Mouse (Mus musculus) macrophage (primary cell): ENCODE measurements around the gene Pde11a. TPM values are rescaled to one million over a fixed set of nuclear protein-coding genes. Genes with fewer than 3 reads are reported as not detected.

Experiments used
- H3K27ac ChIP-seq: fragments of 350-480 bp; formaldehyde crosslinking; 2 replicates; pipeline ENCODE4 v1.9.0; 2021
- H3K36me3 ChIP-seq: fragments of 350-480 bp; formaldehyde crosslinking; 2 replicates; pipeline ENCODE4 v1.9.0; 2021; ENCODE audit errors: inconsistent target
- H3K4me3 ChIP-seq: fragments of 350-480 bp; formaldehyde crosslinking; 2 replicates; pipeline ENCODE4 v1.9.0; 2021; ENCODE audit errors: inconsistent target
- H3K79me2 ChIP-seq: fragments of 350-480 bp; formaldehyde crosslinking; 2 replicates; pipeline ENCODE4 v1.9.0; 2021; ENCODE audit errors: inconsistent target
- WGBS: methylation state at CpG from one replicate; pipeline ENCODE4 v1.1.7; 2026; ENCODE audit warnings: inconsistent platforms; ENCODE audit not compliant: missing documents; 5-methylcytosine and 5-hydroxymethylcytosine counted together
- polyA plus RNA-seq: library from polyadenylated mRNA; stranded (reverse); fragments of 250-400 nt; gene quantifications from 3 replicates; pipeline ENCODE4 v1.2.4, GENCODE M21; 2018; ENCODE audit warnings: inconsistent platforms

The Pde11a gene
- polyA plus RNA-seq, 1 experiment from 2014 or later = not detected

GRCm38 (mm10) chr2:76101889-76102602, 236.5 kb downstream of the Pde11a start:
- 88% methylated on average over 14 of the region's 14 CpGs for WGBS
- Histone ChIP-seq H3K27ac (no peak overlapping the region), H3K4me3 (no peak overlapping the region), H3K36me3 (no peaks in the 10 kb centered on the region), H3K79me2 (no peaks in the 10 kb centered on the region)

GRCm38 (mm10) chr2:76100597-76100996, 238.0 kb downstream of the Pde11a start:
- 52% methylated on average over 9 of the region's 9 CpGs for WGBS
- Histone ChIP-seq H3K4me3 (no peak overlapping the region), H3K79me2 (no peaks in the 10 kb centered on the region), H3K27ac (no peak overlapping the region), H3K36me3 (no peaks in the 10 kb centered on the region)

DNA sequence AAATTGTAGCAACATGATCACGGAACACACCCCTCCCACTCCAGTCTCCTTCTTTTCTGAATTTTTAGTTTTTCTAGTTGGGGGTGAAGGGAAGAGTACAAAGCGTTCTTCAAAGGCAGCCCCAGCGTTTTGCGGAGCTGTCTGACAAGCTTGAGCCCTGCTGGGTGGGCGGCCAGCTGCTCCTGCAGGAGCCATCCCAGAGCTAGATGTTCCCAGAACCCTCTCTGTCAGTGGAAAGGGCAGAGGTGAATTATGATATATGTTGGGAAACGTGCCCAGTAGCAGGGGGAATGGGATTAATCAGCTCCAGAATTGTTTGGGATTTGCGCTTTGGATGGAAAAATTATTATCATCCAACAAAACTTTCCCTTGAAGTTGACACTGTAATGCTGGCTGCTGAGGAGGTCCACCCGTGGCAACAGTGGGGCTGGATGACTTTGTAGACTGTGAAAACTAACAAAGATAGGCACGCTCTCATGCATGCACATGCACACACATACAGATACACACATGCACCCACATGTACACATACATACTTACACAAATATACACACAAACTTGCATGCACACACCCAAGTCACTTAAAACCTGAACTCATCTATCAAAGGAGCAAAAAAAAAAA, 238.7 kb downstream of the Pde11a start:
- no peak overlapping the region for H3K4me3 ChIP-seq
- no peaks in the 10 kb centered on the region for H3K79me2 ChIP-seq
- no peaks in the 10 kb centered on the region for H3K36me3 ChIP-seq
- WGBS = 91% methylated on average over 9 of the region's 9 CpGs
- H3K27ac ChIP-seq = no peak overlapping the region

GRCm38 (mm10) chr2:76098381-76098780, 240.2 kb downstream of the Pde11a start:
- 56% methylated on average over 8 of the region's 8 CpGs for WGBS
- Histone ChIP-seq H3K36me3 (no peaks in the 10 kb centered on the region), H3K27ac (no peak overlapping the region), H3K4me3 (no peak overlapping the region), H3K79me2 (no peaks in the 10 kb centered on the region)

DNA sequence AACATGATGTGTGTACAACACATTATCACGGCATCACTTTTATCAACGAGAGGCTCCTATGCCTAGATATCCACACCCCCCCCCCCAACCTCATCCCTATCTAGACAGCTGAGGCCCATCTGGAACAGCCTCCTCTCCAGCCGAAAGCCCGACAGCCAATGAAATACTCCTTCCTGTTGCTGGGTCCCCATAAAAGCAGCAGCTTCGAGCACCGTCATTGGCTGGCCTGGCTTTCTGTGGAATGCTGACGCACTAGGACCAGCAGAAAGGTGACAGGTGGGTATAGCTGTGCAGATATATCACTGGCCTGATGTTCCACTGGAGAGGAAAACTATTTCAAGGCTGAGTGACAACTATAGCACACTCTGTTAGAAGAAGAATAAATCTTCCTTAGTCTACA, 240.7 kb downstream of the Pde11a start:
- Histone ChIP-seq H3K36me3 (no peaks in the 10 kb centered on the region), H3K79me2 (no peaks in the 10 kb centered on the region), H3K4me3 (no peak overlapping the region), H3K27ac (no peak overlapping the region)
- 67% methylated on average over 7 of the region's 7 CpGs for WGBS

DNA sequence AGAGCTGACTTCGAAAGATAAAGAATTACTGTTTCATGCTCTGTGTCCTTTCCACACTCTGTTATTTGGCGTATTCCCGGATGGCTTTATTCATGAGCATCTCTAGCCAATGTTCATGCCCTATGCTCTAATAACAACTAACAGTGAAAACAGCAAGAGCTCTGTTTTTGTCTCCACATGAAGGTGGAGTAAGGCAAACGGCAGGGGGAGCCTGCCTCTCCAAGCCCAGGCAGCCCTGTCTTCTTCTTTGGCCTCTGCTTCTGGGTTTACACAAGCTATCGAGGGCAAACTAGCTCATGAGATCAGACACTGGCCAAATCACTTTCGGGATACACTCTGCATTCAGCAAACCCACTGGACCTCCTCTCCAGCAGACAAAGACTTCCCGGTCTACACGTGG, 241.3 kb downstream of the Pde11a start:
- Histone ChIP-seq H3K4me3 (no peak overlapping the region), H3K79me2 (no peaks in the 10 kb centered on the region), H3K36me3 (no peaks in the 10 kb centered on the region), H3K27ac (no peak overlapping the region)
- 80% methylated on average over 8 of the region's 8 CpGs for WGBS

- Histone ChIP-seq H3K79me2 (no peaks in the 10 kb centered on the region), H3K27ac (no peak overlapping the region), H3K4me3 (no peak overlapping the region), H3K36me3 (no peaks in the 10 kb centered on the region)
- WGBS = 97% methylated on average over 5 of the region's 5 CpGs
These were observed 242.7 kb downstream of the Pde11a start for GRCm38 (mm10) chr2:76095861-76096260.

DNA sequence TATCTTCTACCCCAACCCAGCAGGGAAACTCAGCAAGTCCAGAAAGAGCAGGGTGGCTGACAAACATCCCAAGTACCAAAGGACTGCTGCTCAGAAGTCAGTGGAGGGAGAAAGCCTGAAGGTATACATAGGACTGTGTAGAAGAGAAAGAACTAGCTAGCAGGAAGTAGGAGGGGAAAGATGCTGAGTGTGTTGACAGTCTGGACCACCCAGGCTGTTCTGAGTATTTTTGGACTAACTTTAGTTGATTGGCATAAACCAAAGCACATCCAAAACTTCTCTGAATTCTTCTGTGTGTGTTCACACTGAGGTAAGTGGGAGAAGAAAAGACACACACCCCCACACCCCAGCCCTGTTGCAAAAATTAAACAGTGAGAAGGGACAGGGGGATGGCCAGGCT, 248.1 kb downstream of the Pde11a start:
- no peaks in the 10 kb centered on the region for H3K36me3 ChIP-seq
- H3K4me3 ChIP-seq = no peak overlapping the region
- no peak overlapping the region for H3K27ac ChIP-seq
- no peaks in the 10 kb centered on the region for H3K79me2 ChIP-seq

DNA sequence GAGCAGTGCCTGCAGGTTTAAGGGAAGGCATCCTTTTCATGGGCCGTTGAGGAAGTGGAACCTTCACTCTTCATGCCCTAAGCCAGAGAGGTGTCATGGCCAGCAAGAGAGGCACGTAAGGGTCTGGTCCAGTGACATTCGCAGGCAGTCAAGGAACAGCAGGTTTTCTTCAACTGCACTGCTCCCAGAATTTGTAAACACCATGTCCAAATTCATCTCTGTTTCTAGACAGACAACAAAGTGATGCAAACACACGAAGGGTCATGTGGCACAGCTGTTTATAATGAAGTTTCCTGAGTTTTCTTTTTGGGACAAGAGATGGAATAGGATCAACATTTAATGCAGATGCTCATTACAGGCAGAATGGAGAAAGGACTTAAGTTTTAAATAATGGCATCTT, 249.7 kb downstream of the Pde11a start:
- Histone ChIP-seq H3K36me3 (no peaks in the 10 kb centered on the region), H3K4me3 (no peak overlapping the region), H3K27ac (no peak overlapping the region), H3K79me2 (no peaks in the 10 kb centered on the region)
- 87% methylated on average over 4 of the region's 4 CpGs for WGBS

GRCm38 (mm10) chr2:76088413-76088812, 250.2 kb downstream of the Pde11a start:
- no peak overlapping the region for H3K4me3 ChIP-seq

DNA sequence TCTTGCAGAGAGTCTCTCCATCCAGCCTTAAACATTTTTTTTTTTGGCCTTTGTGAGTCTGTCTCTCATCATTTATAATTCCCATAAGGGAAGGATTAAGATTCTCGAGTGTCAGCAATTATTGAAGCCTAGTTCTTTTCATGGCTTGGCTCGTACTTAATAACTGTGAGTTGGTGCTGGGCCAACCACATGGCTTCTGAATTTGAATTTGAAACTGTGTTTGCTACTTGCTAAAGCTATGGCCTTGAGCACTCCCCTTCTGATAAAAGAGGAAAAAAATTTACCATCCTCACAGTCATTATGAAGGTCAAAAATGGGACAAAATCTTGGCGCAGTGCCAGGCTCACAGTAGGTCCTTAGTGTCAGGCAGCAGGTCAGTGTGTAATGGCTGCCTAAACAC, 251.4 kb downstream of the Pde11a start:
- 90% methylated on average over 3 of the region's 3 CpGs for WGBS
- Histone ChIP-seq H3K4me3 (no peak overlapping the region), H3K79me2 (no peaks in the 10 kb centered on the region), H3K36me3 (no peaks in the 10 kb centered on the region), H3K27ac (no peak overlapping the region)

More at GRCm38 (mm10) chr2:76088413-76088812, 250.2 kb downstream of the Pde11a start:
- H3K79me2 ChIP-seq = no peaks in the 10 kb centered on the region
- no peaks in the 10 kb centered on the region for H3K36me3 ChIP-seq
- WGBS = 77% methylated on average over 5 of the region's 5 CpGs
- H3K27ac ChIP-seq = no peak overlapping the region

- WGBS = 26% methylated on average over 4 of the region's 4 CpGs
- Histone ChIP-seq H3K4me3 (no peak overlapping the region), H3K27ac (no peak overlapping the region)
These were observed 253.6 kb downstream of the Pde11a start for GRCm38 (mm10) chr2:76084982-76085381.

DNA sequence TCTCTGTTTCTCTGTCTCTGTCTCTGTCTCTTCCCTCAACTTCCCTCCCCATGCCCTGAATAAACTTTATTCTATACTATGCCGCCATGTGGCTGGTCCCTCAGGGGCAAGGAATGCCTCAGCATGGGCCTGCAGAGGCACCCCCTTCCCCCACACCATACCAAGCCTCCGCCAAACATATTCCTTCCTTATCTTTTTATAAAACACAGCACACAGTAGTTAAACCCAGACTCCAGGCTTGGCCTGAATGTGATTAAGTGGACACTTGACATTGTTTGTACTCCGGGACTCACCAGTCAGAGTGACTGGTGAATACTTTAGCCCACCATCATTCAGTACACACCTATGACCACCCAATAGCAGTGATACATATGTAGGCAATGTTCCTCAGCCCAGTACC, 254.7 kb downstream of the Pde11a start:
- Histone ChIP-seq H3K27ac (no peak overlapping the region), H3K4me3 (no peak overlapping the region), H3K36me3 (no peaks in the 10 kb centered on the region), H3K79me2 (no peaks in the 10 kb centered on the region)
- 100% methylated on average over 3 of the region's 3 CpGs for WGBS

More at GRCm38 (mm10) chr2:76084982-76085381, 253.6 kb downstream of the Pde11a start:
- Histone ChIP-seq H3K36me3 (no peaks in the 10 kb centered on the region), H3K79me2 (no peaks in the 10 kb centered on the region)

GRCm38 (mm10) chr2:76083396-76083795, 255.2 kb downstream of the Pde11a start:
- WGBS = 95% methylated on average over 2 of the region's 2 CpGs
- H3K27ac ChIP-seq = no peak overlapping the region
- no peaks in the 10 kb centered on the region for H3K36me3 ChIP-seq
- H3K4me3 ChIP-seq = no peak overlapping the region
- H3K79me2 ChIP-seq = no peaks in the 10 kb centered on the region

- Histone ChIP-seq H3K4me3 (no peak overlapping the region), H3K36me3 (no peaks in the 10 kb centered on the region), H3K79me2 (no peaks in the 10 kb centered on the region), H3K27ac (no peak overlapping the region)
- WGBS = 67% methylated on average over 5 of the region's 5 CpGs
These were observed 256.6 kb downstream of the Pde11a start for GRCm38 (mm10) chr2:76081991-76082390.
